Mouse (Mus musculus) c-Kit-positive CD71-positive TER-119-negative erythroid progenitor cells, embryonic 14.5 days (primary cell): ENCODE results near the gene Crtc3.
A peak's percentile ranks its signal among the peaks of the same experiment; 100 is the strongest.

Source experiments
- DNase-seq: peaks from one replicate; pipeline ENCODE4 v3.0.0-alpha.2; 2013; ENCODE audit warnings: low read depth

The Crtc3 gene

GRCm38 (mm10) chr7:80598436-80598985 is 90.2 kb downstream of the Crtc3 start:
- DNase-seq: peak; percentile 28

GRCm38 (mm10) chr7:80597900-80598299 is 90.8 kb downstream of the Crtc3 start:
- no peak for DNase-seq

GRCm38 (mm10) chr7:80589054-80589746 is 99.5 kb downstream of the Crtc3 start:
- no peak for DNase-seq

GRCm38 (mm10) chr7:80587684-80588083 is 101.0 kb downstream of the Crtc3 start:
- DNase-seq: no peak

GRCm38 (mm10) chr7:80586681-80587660 is 101.7 kb downstream of the Crtc3 start:
- no peak for DNase-seq

- DNase-seq: no peak
Measured at GRCm38 (mm10) chr7:80586161-80586560, 102.5 kb downstream of the Crtc3 start.

GRCm38 (mm10) chr7:80585380-80585779 is 103.3 kb downstream of the Crtc3 start:
- no peak for DNase-seq

- peak; percentile 23 for DNase-seq
Measured at GRCm38 (mm10) chr7:80583981-80584380, 104.7 kb downstream of the Crtc3 start.

- no peak for DNase-seq
Measured at GRCm38 (mm10) chr7:80582821-80583451, 105.7 kb downstream of the Crtc3 start.

GRCm38 (mm10) chr7:80580368-80580767 is 108.3 kb downstream of the Crtc3 start:
- DNase-seq: no peak

GRCm38 (mm10) chr7:80577417-80577980 is 111.2 kb downstream of the Crtc3 start:
- no peak for DNase-seq

- DNase-seq: no peak
Measured at GRCm38 (mm10) chr7:80576626-80577025, 112.1 kb downstream of the Crtc3 start.

- DNase-seq: no peak
Measured at GRCm38 (mm10) chr7:80575750-80576149, 112.9 kb downstream of the Crtc3 start.

GRCm38 (mm10) chr7:80573076-80573475 is 115.6 kb downstream of the Crtc3 start:
- DNase-seq: no peak

- DNase-seq: no peak
Measured at GRCm38 (mm10) chr7:80567982-80568381, 120.7 kb downstream of the Crtc3 start.

- no peak for DNase-seq
Measured at GRCm38 (mm10) chr7:80561931-80562330, 126.7 kb downstream of the Crtc3 start.

GRCm38 (mm10) chr7:80561271-80561670 is 127.4 kb downstream of the Crtc3 start:
- no peak for DNase-seq

- no peak for DNase-seq
Measured at GRCm38 (mm10) chr7:80558572-80558971, 130.1 kb downstream of the Crtc3 start.

GRCm38 (mm10) chr7:80558101-80558500 is 130.6 kb downstream of the Crtc3 start:
- DNase-seq: no peak

GRCm38 (mm10) chr7:80557161-80557560 is 131.5 kb downstream of the Crtc3 start:
- DNase-seq: no peak

GRCm38 (mm10) chr7:80556166-80556565 is 132.5 kb downstream of the Crtc3 start:
- DNase-seq: no peak

GRCm38 (mm10) chr7:80555146-80555545 is 133.5 kb downstream of the Crtc3 start:
- no peak for DNase-seq
